Mouse (Mus musculus): ENCODE data around the gene Gm14137. TPM values are rescaled to one million over a fixed set of nuclear protein-coding genes. Genes with fewer than 3 reads are reported as not detected.

The Gm14137 gene
- total RNA-seq, 2 experiments from 2014 or later = not detected

GRCm38 (mm10) chr2:119177384-119177939, 3.2 kb downstream of the Gm14137 start:
- TF ChIP-seq CTCF (conservative IDR thresholded peaks at IDR 0.05) = no peak
- Histone ChIP-seq H3K27ac (no peak overlapping the region), H3K4me3 (no peak overlapping the region)
- no peak for DNase-seq (ENCODE audit: low spot score in 2 of 2)

- no peak for TF ChIP-seq CTCF (conservative IDR thresholded peaks at IDR 0.05)
- Histone ChIP-seq H3K4me3 (no peak overlapping the region), H3K27ac (no peak overlapping the region)
- no peak for DNase-seq (ENCODE audit: low spot score in 2 of 2)
These were observed 8.6 kb downstream of the Gm14137 start for GRCm38 (mm10) chr2:119182914-119183313.

DNA sequence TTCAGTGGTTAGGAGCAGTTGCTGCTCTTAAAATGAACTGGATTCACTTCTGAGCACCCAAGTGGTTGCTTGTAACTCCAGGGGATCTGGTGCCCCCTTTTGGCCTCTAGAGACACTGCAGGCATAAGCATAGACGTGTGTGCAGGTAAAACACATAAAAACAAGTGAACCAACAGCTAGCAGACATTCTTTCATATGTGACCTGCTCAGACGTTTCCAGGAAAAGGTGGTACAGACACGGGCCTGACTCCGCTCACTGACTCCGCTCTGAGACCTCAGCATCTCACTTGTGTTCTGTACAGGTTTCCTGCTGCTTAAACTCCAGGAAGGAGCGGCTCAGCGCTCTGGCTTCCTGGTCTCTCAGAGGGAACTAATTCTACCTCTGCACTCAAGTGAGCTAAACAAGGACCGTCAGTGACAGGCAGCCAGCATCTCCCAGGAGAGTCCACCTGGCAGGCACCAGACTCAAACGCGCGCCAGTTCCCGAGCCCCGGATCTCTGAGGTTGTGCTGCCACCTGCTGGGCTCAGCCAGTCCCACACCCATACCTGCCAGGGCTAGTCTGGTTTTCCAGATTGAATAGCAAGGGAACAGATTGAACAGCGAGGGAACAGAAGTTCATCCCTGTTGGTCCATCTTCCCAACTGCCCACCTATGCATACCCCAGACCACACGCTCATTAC, 14.9 kb downstream of the Gm14137 start:
- TF ChIP-seq CTCF (conservative IDR thresholded peaks at IDR 0.05) = peak; percentile 72
- peak; percentile 77 to 89 for DNase-seq (ENCODE audit: low spot score in 2 of 2)
- peak overlapping the region; percentile 28; the same call in 1 of the 2 replicates for H3K27ac ChIP-seq
- peak overlapping the region; percentile 46 for H3K4me3 ChIP-seq

- H3K27ac ChIP-seq = no peak overlapping the region
- H3K4me3 ChIP-seq = no peak overlapping the region
- no peak for TF ChIP-seq CTCF (conservative IDR thresholded peaks at IDR 0.05)
- DNase-seq (ENCODE audit: low spot score in 2 of 2) = no peak
These were observed 16.7 kb downstream of the Gm14137 start for GRCm38 (mm10) chr2:119190969-119191368.

DNA sequence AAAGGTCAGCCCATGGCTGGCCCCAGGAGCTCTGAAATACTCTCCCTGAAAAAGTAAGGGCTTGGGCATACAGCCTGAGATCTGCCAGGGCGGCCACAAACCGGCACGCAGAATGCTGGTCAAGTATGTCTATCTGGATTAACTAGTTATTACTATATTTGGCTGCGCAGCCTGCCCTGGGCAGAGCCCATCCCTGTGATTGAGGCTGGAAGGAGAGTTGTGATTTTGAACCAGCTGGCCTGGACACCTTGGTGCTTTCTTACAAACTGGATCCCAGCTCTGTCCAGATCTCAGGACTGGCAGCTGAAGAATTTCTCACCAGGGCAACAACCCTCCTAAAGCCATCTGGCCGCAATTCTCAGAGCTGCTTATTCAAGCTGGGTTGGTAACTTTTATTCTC, 19.8 kb downstream of the Gm14137 start:
- peak overlapping the region; percentile 25; the same call in 1 of the 2 replicates for H3K27ac ChIP-seq
- TF ChIP-seq CTCF (conservative IDR thresholded peaks at IDR 0.05) = no peak
- H3K4me3 ChIP-seq = no peak overlapping the region
- DNase-seq (ENCODE audit: low spot score in 2 of 2) = no peak

GRCm38 (mm10) chr2:119196316-119197108, 22.2 kb downstream of the Gm14137 start:
- TF ChIP-seq CTCF (conservative IDR thresholded peaks at IDR 0.05) = no peak
- no peak overlapping the region for H3K27ac ChIP-seq
- no peak overlapping the region for H3K4me3 ChIP-seq
- DNase-seq (ENCODE audit: low spot score in 2 of 2) = no peak

DNA sequence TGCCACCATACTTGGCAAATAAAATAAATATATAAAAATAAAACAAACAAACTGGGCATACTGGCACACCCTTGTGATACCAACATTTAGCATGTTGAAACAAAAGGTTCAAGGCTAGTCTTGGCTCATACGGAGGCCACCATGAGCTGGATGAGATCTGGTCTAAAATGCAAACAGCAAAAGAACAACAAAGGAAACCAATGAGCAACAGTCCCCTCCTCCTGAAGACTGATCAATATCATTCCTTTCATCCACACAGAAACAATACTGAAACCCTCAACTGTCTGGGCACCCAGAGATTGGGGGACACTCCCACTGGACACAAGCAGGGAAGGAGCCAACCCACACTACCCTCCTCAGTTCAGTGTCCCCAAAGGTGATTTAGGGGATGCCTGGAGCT, 23.2 kb downstream of the Gm14137 start:
- Histone ChIP-seq H3K27ac (no peak overlapping the region), H3K4me3 (no peak overlapping the region)
- no peak for DNase-seq (ENCODE audit: low spot score in 2 of 2)
- no peak for TF ChIP-seq CTCF (conservative IDR thresholded peaks at IDR 0.05)

GRCm38 (mm10) chr2:119198049-119198448, 23.7 kb downstream of the Gm14137 start:
- no peak for TF ChIP-seq CTCF (conservative IDR thresholded peaks at IDR 0.05)
- no peak overlapping the region for H3K27ac ChIP-seq
- no peak for DNase-seq (ENCODE audit: low spot score in 2 of 2)
- H3K4me3 ChIP-seq = no peak overlapping the region

DNA sequence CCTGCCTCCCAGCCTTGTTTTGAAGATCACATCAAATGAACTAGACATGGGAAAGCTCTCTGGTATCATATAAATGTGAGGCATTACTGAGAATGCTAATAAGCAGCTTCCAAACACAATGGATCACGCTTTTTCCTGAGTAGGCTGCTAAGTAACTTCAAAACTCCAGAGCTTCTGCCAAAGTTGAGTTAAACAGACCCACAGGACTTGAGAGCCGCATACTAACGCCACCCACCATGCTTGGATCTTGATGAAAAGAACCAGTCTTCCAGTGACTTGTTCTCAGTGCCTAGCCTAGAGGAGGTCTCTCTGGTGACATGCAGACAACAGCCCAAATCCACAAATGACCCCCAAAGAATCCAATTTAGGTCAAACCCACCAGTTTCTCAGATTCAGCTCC, 24.6 kb downstream of the Gm14137 start:
- no peak for TF ChIP-seq CTCF (conservative IDR thresholded peaks at IDR 0.05)
- no peak overlapping the region for H3K4me3 ChIP-seq
- DNase-seq (ENCODE audit: low spot score in 2 of 2) = no peak
- no peak overlapping the region for H3K27ac ChIP-seq

DNA sequence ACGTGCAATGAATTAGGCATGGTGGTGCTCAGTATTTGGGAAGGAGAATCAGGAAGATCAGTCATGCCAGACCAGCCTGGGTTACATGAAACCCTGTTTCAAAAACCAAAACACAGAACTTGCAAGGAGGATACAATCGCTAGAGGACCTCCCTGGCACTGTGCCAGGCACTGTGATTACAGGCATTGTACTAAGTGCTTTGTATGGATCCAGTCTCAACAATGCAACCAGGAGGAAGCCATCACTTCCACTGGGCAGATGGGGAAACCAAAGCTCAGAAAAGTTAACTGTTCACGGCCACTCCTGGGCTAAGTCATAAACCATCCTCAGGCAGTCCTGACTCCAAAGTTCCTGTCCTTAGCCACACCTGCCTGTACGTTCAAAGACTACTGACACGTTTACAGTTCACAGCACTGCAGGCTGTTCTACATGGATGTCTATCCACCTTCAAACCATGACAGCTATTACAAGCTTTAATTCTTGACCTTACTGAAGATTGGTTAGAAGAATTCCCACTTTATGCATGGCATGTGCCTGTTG, 28.7 kb downstream of the Gm14137 start:
- no peak overlapping the region for H3K4me3 ChIP-seq
- no peak for DNase-seq (ENCODE audit: low spot score in 2 of 2)
- no peak overlapping the region for H3K27ac ChIP-seq
- no peak for TF ChIP-seq CTCF (conservative IDR thresholded peaks at IDR 0.05)

GRCm38 (mm10) chr2:119203871-119204460, 29.7 kb downstream of the Gm14137 start:
- no peak for DNase-seq (ENCODE audit: low spot score in 2 of 2)
- no peak for TF ChIP-seq CTCF (conservative IDR thresholded peaks at IDR 0.05)

DNA sequence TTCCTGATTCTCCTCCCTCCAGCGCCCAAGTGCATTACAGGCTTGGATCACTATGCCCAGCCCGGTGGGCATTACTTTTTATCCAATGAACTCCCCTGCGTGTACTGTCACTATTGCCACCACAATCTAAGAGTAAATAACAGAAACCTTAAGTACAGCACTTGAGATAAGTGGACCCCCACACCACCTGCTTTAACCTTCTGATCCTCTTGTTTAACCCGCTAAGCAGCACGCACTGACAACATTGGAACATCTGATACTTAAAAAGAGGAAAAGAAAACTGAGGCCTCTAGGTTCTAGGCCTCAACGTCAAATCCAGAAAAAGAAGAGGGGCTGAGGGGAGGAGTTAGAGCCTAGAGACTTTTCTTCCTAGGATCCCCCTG, 33.6 kb downstream of the Gm14137 start:
- no peak for TF ChIP-seq CTCF (conservative IDR thresholded peaks at IDR 0.05)
- Histone ChIP-seq H3K27ac (peak overlapping the region; percentile 93), H3K4me3 (peak overlapping the region; percentile 79)
- DNase-seq (ENCODE audit: low spot score in 2 of 2) = no peak

More at GRCm38 (mm10) chr2:119203871-119204460, 29.7 kb downstream of the Gm14137 start:
- Histone ChIP-seq H3K27ac (no peak overlapping the region), H3K4me3 (no peak overlapping the region)
